Mouse (Mus musculus) gastrocnemius, postnatal 25 days (tissue): Measurements from ENCODE around the gene Itgb4. TPM values are rescaled to one million over a fixed set of nuclear protein-coding genes. Genes with fewer than 3 reads are reported as not detected.

Experiments
- total RNA-seq, 2 experiments: library from RNA; stranded (reverse); gene quantifications; 1 replicate in 1 of 2; 2 replicates in 1 of 2; pipeline ENCODE4 v1.2.3; 2021

The Itgb4 gene
- total RNA-seq, 2 experiments from 2014 or later, result 4.2 to 4.5 TPM

Other genes starting within 250 kb of the Itgb4 start
- 10 to 100 TPM; 68.5 to 72.2 TPM for gene Tmem94, start 209.3 kb upstream of the Itgb4 start, total RNA-seq
- gene Caskin2, start 161.1 kb upstream of the Itgb4 start, total RNA-seq, result 10 to 100 TPM; 13.7 to 13.9 TPM
- 1 to 10 TPM; 3.2 to 7.5 TPM for gene Tsen54, start 160.0 kb upstream of the Itgb4 start, total RNA-seq
- gene Llgl2, start 150.7 kb upstream of the Itgb4 start, total RNA-seq, result 1 to 10 TPM; 7.8 to 9.0 TPM
- gene Myo15b, start 116.3 kb upstream of the Itgb4 start, total RNA-seq, result not detected
- 1 to 10 TPM in 1 of 2 experiments, under 1 TPM in 1; 0.51 to 1.9 TPM for gene Smim5, start 74.7 kb upstream of the Itgb4 start, total RNA-seq
- gene Smim6, start 62.7 kb upstream of the Itgb4 start, total RNA-seq, result not detected
- gene Sap30bp, start 41.4 kb upstream of the Itgb4 start, total RNA-seq, result 10 to 100 TPM in 1 of 2 experiments, 1 to 10 TPM in 1; 9.4 to 14.5 TPM
- 1 to 10 TPM; 4.9 to 6.8 TPM for gene Recql5, start 41.2 kb upstream of the Itgb4 start, total RNA-seq
- gene Galk1, start 38.0 kb downstream of the Itgb4 start, total RNA-seq, result 1 to 10 TPM; 3.6 to 4.3 TPM
- 10 to 100 TPM; 65.8 to 68.4 TPM for gene H3f3b, start 53.3 kb downstream of the Itgb4 start, total RNA-seq
- 1 to 10 TPM; 6.1 to 6.6 TPM for gene Unk, start 55.6 kb downstream of the Itgb4 start, total RNA-seq
- under 1 TPM; 0.16 to 0.38 TPM for gene Unc13d, start 103.3 kb downstream of the Itgb4 start, total RNA-seq
- 10 to 100 TPM; 58.1 to 64.4 TPM for gene Wbp2, start 112.3 kb downstream of the Itgb4 start, total RNA-seq
- 10 to 100 TPM in 1 of 2 experiments, 1 to 10 TPM in 1; 7.9 to 14.5 TPM for gene Trim47, start 152.5 kb downstream of the Itgb4 start, total RNA-seq
- gene Trim65, start 156.4 kb downstream of the Itgb4 start, total RNA-seq, result 1 to 10 TPM; 5.1 to 5.4 TPM
- gene Mrpl38, start 164.2 kb downstream of the Itgb4 start, total RNA-seq, result 10 to 100 TPM; 48.7 to 50.8 TPM
- gene Fbf1, start 193.5 kb downstream of the Itgb4 start, total RNA-seq, result 10 to 100 TPM in 1 of 2 experiments, 1 to 10 TPM in 1; 8.8 to 11.4 TPM
- 10 to 100 TPM; 19.9 to 22.5 TPM for gene Ten1, start 224.1 kb downstream of the Itgb4 start, total RNA-seq
- gene Acox1, start 224.3 kb downstream of the Itgb4 start, total RNA-seq, result 10 to 100 TPM; 56.1 to 73.6 TPM